Mouse (Mus musculus) thymus, adult 2 months (tissue): ENCODE measurements around the gene Cdk10. TPM values are rescaled to one million over a fixed set of nuclear protein-coding genes. Genes with fewer than 3 reads are reported as not detected.

Experiments
- DNase-seq: peaks from one replicate; pipeline ENCODE4 v3.0.0; 2021
- H3K27ac ChIP-seq: fragments of 200-500 bp; 2 replicates; pipeline ENCODE4 v1.5.1; 2012; ENCODE audit warnings: low read length, control low read depth; ENCODE audit not compliant: control insufficient read depth, insufficient read depth
- H3K27me3 ChIP-seq: fragments of 200-500 bp; 2 replicates; pipeline ENCODE4 v1.6.1; 2012; ENCODE audit warnings: mild to moderate bottlenecking, low read length, moderate library complexity, mixed read lengths; ENCODE audit not compliant: control insufficient read depth, insufficient read depth
- H3K36me3 ChIP-seq: fragments of 200-500 bp; 2 replicates; pipeline ENCODE4 v1.6.1; 2012; ENCODE audit warnings: mild to moderate bottlenecking, low read length, moderate library complexity; ENCODE audit not compliant: control insufficient read depth, insufficient read depth
- H3K4me1 ChIP-seq: fragments of 200-500 bp; replicated peaks from 2 replicates; pipeline ENCODE4 v1.6.1; 2012; ENCODE audit warnings: low read length; ENCODE audit not compliant: control insufficient read depth, insufficient read depth
- H3K4me3 ChIP-seq: fragments of 200-500 bp; 2 replicates; pipeline ENCODE4 v1.5.1; 2012; ENCODE audit warnings: mild to moderate bottlenecking, low read length, control low read depth, moderate library complexity; ENCODE audit not compliant: control insufficient read depth, insufficient read depth
- CTCF ChIP-seq: fragments of 200-500 bp; IDR thresholded peaks from 2 replicates; pipeline ENCODE4 v1.5.1; 2012; ENCODE audit warnings: mild to moderate bottlenecking, control low read depth, low read length, moderate library complexity, borderline replicate concordance; ENCODE audit not compliant: control insufficient read depth, poor library complexity, insufficient read depth; ENCODE audit errors: extremely low read depth
- POLR2A ChIP-seq: fragments of 200-500 bp; IDR thresholded peaks from 2 replicates; pipeline ENCODE4 v1.6.1; 2012; ENCODE audit warnings: mild to moderate bottlenecking, low read length, control low read depth, moderate library complexity; ENCODE audit not compliant: control insufficient read depth, poor library complexity, insufficient read depth; ENCODE audit errors: extremely low read depth
- WGBS: fragments of 180-500 bp; shearing (Covaris S2); methylation state at CpG from one replicate; pipeline ENCODE4 v1.1.7; 2018; 5-methylcytosine and 5-hydroxymethylcytosine counted together
- polyA plus RNA-seq: library from polyadenylated mRNA; depleted of rRNA; stranded (reverse); fragments of >200 nt; gene quantifications from 2 replicates; pipeline ENCODE4 v1.2.3, GENCODE M21; 2012; rRNA removed

The Cdk10 gene
- polyA plus RNA-seq, result 63.4 and 70.8 TPM in 2 replicates

DNA sequence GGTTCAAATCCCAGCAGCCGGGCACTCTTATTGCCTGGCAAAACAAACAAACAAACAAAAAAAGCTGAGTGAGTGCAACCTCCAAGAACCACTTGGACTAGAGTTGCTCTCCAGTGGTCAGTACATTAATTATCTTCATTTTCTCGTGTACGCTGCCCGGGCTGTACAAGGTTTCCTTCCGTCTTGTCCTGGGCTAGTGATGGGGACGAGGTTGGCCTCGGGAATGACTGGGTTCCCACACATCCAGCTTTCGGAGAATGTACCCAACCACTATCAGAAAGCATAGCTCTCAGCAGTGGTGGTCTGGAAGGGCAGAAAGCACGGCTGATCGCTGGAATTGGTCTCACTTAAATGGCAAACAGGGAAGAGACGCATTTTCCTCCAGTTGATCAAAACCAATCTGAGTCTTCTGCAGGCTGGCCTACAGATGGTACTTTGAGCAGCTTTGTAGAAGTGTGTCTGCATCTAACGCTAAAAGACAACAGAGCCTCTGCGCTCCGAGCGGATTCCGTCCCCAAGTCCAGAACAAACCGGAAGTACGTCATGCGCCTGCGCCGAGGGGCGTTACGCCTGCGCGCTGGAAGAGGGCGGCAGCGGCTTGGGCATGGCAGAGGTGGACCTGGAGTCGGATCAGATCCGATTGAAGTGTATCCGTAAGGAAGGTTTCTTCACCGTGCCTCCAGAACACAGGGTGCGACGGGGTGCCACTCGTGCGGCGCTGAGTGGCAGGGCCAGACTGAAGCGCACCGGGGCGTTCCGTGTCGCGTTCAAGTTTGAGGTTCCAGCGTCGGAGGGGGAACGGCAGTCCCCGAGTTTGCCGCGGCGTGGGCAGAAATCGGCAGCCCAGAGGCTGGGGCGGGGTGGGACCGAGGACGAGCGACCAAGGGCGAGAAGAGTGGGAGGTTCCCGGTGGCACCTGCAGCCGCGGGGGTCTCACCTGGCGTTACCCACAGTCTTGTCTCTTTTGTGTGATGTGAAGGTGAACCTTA lies at the start of gene Cdk10:
TSS of gene Cdk10 (plus strand) at position 565 of the 989 bp plus-strand sequence.
- H3K27me3 ChIP-seq, result no peaks in the 10 kb centered on the region
- 3% methylated on average over 59 of the region's 59 CpGs for WGBS
- peak within 1 kb of the TSS; percentile 70 for H3K4me3 ChIP-seq
- 0 out of 2 replicates have a peak, but pooled peaks have one; percentile 17 for TF ChIP-seq CTCF
- peak; percentile 70 for TF ChIP-seq POLR2A
- H3K36me3 ChIP-seq, result no peaks in the 10 kb centered on the region
- H3K4me1 ChIP-seq, result peaks cover 7% of the 10 kb centered on the region
- H3K27ac ChIP-seq, result 0 out of 2 replicates have a peak within 1 kb of the TSS, but pooled peaks have one; percentile 15
- DNase-seq, result peak; percentile 89

DNA sequence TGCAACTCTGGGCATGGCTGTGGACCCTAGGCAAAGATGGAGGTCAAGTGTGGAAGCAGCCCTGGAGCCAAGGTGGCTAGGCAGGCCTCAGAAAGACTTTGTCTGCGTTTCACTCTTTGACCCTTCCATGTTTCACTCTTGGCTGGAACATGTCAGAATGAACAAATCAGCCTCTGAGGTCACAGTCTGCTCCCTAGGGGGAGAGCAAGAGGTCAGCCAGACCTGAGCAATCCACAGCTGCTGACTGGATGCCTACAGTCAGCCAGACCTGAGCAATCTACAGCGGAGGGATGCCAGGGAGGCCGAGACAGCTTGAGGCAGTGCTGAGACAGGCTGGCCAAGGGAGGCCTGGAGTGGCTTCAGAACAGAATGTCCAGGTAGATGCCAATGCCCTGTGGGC lies 43.3 kb upstream of the Cdk10 start:
- no peak for DNase-seq

GRCm38 (mm10) chr8:123185566-123186409 lies 38.9 kb upstream of the Cdk10 start, which contains the start of gene Dpep1:
TSS of gene Dpep1 (plus strand) at chr8:123186242.
- no peak for DNase-seq
- H3K4me3 ChIP-seq, result no peak within 1 kb of the TSS
- no peak within 1 kb of the TSS for H3K27ac ChIP-seq
- TF ChIP-seq CTCF, result no peak
- no peak for TF ChIP-seq POLR2A
- H3K27me3 ChIP-seq, result no peaks in the 10 kb centered on the region
- H3K4me1 ChIP-seq, result 0 out of 2 replicates have a peak, but pooled peaks cover 2% of the 10 kb centered on the region
- no peaks in the 10 kb centered on the region for H3K36me3 ChIP-seq
- WGBS, result 79% methylated on average over 19 of the region's 19 CpGs

More for the DNA sequence above, 43.3 kb upstream of the Cdk10 start:
- no peaks in the 10 kb centered on the region for H3K27me3 ChIP-seq
- no peak overlapping the region for H3K4me3 ChIP-seq
- TF ChIP-seq CTCF (no peak), POLR2A (no peak)
- H3K27ac ChIP-seq, result no peak overlapping the region
- no peaks in the 10 kb centered on the region for H3K4me1 ChIP-seq
- H3K36me3 ChIP-seq, result no peaks in the 10 kb centered on the region
- WGBS, result 90% methylated on average over 3 of the region's 3 CpGs

DNA sequence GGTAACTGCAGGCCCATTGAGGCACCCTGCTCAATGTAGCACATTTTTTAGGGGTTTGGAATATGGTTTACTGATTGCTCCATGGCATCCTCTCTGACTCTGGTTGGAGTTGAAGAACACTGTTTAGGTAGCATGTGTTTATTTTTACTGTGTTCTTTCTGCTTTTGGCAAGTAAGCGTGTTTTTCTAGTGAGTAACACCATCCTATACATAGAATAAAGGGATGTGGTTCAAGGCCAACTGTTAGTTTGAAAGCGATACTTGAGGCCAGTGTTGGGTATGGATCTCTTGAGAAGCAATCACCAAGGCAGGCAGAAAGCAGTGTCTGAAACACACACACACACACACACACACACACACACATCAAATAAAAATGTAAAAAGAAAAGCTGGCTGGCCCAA lies 36.6 kb upstream of the Cdk10 start:
- no peak for TF ChIP-seq POLR2A
- no peak for TF ChIP-seq CTCF
- H3K27ac ChIP-seq, result no peak overlapping the region

DNA sequence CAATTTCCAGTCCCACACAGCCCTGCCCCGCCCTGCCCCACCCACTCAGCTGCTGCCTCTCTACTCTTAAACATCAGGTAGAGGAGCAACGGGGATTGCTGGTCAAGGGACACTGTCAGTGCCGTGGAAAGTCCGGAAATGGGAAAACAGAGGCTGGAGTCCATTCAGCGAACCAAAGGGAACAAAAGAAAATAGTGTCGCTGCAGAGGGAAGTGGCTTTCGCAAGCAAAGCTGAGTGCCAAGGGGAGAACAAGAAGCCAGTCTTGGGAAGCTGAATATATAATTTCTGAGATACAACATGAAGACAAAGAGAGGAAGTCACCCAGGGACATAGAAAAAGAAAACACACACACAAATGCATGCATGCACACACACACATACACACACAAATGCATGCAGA lies 35.8 kb upstream of the Cdk10 start:
- no peak overlapping the region for H3K27ac ChIP-seq
- no peaks in the 10 kb centered on the region for H3K27me3 ChIP-seq
- no peak for DNase-seq
- peaks cover 11% of the 10 kb centered on the region for H3K4me1 ChIP-seq
- no peak for TF ChIP-seq POLR2A
- no peak for TF ChIP-seq CTCF
- H3K36me3 ChIP-seq, result no peaks in the 10 kb centered on the region
- no peak overlapping the region for H3K4me3 ChIP-seq
- 68% methylated on average over 7 of the region's 7 CpGs for WGBS

More for the DNA sequence above, 36.6 kb upstream of the Cdk10 start:
- Histone ChIP-seq H3K4me3 (no peak overlapping the region), H3K27me3 (no peaks in the 10 kb centered on the region), H3K36me3 (no peaks in the 10 kb centered on the region), H3K4me1 (peaks cover 11% of the 10 kb centered on the region)
- no peak for DNase-seq
- 99% methylated on average over 2 of the region's 2 CpGs for WGBS

- Histone ChIP-seq H3K4me1 (peaks cover 11% of the 10 kb centered on the region), H3K36me3 (no peaks in the 10 kb centered on the region), H3K27me3 (no peaks in the 10 kb centered on the region), H3K27ac (no peak overlapping the region), H3K4me3 (no peak overlapping the region)
- TF ChIP-seq POLR2A, result no peak
- 0 out of 2 replicates have a peak, but pooled peaks have one; percentile 29 for TF ChIP-seq CTCF
- WGBS, result 5% methylated on average over 9 of the region's 9 CpGs
- peak; percentile 48 for DNase-seq
Observed at GRCm38 (mm10) chr8:123190678-123191077, 34.0 kb upstream of the Cdk10 start.
